Mouse (Mus musculus) cerebellum, adult 8-10 months (tissue): Measurements from ENCODE around the gene Pter.
A peak's percentile ranks its signal among the peaks of the same experiment; 100 is the strongest.

Experiments used
- DNase-seq: peaks from one replicate; pipeline ENCODE4 v3.0.0; 2022

Gene Pter

DNA sequence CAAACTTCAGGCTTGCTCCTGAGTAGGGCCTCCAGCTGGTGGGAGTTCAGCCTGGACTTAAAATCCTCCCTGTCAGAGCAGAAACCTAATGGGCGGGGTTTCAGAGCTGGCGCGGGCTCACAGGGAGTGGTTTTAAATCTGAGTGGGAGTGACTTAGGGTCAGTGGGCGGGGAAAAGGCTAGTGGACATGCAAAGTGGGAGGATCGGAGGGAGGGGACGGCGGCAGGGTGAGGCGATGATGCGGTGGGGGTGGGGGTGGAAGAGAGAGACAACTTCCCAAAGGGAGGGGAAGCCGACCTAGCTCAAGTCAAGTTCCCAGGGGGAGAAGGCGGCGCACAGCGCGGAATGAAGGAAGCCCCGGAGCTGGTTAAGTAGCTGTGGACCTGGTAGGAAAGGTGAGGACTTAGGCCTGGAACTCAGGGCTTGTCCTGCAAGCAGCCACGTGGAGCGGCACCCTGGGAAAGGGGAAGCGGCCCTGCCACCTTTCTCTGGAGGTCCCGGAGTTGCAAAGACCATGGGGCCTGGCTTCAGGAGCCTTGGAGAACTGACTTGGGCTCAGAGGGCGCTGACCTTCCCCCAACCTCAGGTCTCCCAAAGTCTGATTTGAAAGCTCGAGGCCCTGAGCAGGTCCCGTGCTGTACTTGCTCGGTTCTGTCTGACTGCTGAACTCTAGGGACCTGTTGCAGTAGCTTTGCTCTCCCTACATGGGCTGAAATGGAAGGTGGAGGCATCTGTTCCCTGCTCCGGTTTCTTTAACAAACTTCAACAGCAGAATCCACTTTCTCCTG, at the start of gene Pter:
TSS of gene Pter (plus strand) at position 238 of the 788 bp plus-strand sequence.
- peak; percentile 2 for DNase-seq

DNA sequence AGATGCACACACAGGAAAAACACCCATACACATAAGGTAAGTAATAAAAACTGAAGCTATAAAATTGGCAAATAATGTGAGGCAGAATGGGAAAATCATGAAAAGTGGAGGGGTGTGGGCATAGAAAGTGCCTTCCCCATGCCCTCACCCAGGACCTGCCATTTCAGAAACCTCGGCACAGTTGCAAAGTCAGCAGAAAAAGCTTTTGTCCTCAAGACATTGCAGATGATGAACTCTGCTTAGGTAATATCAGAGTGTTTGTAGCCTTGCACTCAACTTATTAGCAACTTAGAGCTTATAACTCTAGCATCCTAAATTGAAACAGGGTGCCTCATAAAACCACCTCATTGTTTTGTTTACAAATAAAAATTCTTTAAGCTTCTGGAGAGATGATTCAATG, 49.6 kb upstream of the Pter start:
- no peak for DNase-seq

DNA sequence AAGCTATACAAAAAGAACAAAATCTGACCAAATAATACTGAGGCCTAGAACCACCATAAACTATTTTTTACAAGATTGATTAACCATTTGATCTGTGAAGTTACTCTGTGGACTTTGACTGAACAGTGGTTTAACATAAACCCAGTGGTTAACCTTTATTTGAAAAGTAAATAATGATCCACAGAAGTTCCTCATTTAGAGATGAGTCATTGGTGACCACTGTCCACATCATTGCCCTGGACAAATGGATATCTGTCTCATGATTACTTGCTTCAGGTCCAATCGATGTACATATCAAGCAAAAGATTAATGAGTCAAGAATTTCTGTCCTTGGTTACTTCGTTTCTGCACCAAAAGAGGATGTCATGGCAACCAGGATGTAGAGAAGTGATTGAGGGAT, 44.3 kb upstream of the Pter start:
- no peak for DNase-seq

DNA sequence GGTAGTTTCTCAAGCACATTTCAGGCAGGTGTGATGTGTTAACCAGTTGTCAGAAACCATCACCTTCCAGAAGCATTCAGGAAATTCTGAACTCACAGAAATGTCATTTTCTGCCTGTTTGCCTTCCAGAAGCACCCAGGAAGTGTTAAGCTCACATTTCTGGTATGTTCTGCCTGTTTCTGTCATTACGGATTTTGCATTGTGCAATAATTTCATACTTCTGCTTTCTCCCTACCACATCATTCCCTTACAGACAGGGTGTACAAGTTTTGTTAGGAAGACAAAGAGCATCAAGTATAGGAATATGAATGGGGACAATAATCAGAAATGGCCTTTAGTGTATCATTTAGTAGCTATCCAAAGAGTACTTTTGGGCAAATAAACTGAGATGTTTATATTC, 42.8 kb upstream of the Pter start:
- DNase-seq, result no peak

GRCm38 (mm10) chr2:12883276-12883914, 40.4 kb upstream of the Pter start:
- peak; percentile 71 for DNase-seq

GRCm38 (mm10) chr2:12887015-12887414, 36.8 kb upstream of the Pter start:
- no peak for DNase-seq

GRCm38 (mm10) chr2:12905786-12906185, 18.1 kb upstream of the Pter start:
- DNase-seq, result no peak

DNA sequence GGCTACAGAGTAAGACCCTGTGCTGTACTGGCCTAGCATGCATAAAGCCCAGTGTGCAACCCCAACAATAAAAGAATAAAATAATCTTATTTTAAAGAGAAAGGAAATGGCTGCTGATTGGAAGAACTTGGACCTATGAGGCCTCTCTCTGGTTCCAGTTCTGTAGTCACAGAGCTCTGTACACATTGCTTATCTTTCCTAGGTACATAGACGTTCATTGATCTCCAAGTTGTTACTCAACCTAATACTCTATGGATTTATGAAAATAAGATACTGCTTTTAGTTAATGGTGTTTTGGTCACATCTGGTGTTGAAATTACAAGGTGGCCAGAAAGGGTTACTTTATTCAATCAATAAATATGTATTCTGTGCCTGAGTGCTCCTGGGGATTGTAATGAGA, 1.8 kb downstream of the Pter start:
- DNase-seq, result no peak

DNA sequence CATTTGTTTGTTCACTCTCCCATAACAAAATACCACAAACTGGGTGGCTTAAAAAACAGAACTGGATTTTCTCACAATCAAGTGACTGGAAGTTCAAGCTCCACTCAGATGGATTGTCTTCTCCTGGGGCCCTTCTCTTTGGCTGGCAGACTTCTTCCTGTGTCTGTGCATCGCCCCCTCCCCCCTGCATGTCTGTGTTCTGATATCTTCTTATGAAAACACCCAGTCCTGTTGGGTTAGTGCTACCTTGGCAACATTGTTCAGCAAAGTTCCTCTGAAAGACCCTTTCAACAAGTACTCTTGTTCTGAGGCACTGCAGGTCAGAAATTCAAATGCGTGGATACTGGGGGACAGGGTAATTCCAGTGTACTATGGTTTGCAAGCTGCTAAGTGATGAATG, 6.5 kb downstream of the Pter start:
- no peak for DNase-seq

- no peak for DNase-seq
Measured at GRCm38 (mm10) chr2:12933905-12934304, 10.1 kb downstream of the Pter start.

- DNase-seq, result no peak
Measured at GRCm38 (mm10) chr2:12935286-12935685, 11.4 kb downstream of the Pter start.

GRCm38 (mm10) chr2:12937461-12938217, 13.8 kb downstream of the Pter start:
- no peak for DNase-seq

GRCm38 (mm10) chr2:12938641-12939040, 14.8 kb downstream of the Pter start:
- DNase-seq, result no peak

DNA sequence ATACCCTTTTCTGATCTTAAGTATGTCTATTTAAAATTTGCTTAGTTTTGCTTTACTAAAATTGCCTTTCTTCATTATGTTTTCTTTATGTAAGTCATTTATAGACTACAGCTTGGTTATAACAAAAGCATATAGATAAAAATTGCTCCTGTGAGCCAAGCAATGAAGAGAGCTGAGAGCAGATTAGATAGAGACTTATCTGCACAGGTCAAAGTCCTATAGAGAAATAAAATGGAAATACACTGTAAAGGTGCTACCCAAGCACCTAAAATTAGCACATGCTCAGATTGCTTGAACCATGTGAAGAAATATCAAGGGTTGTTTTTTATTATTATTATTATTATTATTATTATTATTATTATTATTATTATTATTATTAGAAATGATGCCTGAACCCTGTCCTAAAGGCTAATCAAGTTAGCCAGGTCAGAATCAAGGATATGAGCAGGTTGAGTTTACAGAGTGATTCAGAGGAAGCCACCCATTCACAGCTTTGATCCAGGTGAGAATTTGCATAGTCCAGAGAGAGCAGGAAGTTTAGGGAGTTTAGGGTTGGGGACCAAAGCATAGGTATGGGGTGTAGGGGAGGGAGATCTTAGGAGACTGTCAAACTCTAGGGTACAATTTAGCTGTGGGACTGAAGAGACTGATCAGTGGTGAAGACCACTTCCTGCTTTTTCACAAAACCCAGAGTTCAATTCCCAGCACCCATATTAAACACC, 33.0 kb downstream of the Pter start:
- DNase-seq, result no peak

- DNase-seq, result no peak
Measured at GRCm38 (mm10) chr2:12970049-12970724, 46.3 kb downstream of the Pter start.

DNA sequence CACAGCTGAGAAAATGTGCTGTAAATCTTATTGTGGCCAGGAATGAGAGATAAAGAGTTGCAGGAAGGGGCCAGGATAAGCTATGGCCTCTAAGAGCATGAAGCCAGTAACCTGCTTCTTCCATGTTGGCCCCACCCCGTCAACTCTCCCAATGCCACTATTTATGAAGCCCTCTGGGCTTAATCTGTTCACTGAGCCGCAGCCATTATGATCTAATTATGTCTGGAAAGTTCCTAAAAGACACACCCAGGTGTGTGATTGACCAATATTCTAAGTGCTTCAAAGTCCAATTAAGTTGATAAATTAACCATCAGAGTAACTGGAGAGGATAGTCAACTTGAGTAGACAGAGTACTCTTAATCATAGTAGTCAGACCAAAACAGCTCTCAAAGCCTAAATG, 49.9 kb downstream of the Pter start:
- DNase-seq, result no peak

- DNase-seq, result no peak
Measured at GRCm38 (mm10) chr2:12977367-12977766, 53.5 kb downstream of the Pter start.

DNA sequence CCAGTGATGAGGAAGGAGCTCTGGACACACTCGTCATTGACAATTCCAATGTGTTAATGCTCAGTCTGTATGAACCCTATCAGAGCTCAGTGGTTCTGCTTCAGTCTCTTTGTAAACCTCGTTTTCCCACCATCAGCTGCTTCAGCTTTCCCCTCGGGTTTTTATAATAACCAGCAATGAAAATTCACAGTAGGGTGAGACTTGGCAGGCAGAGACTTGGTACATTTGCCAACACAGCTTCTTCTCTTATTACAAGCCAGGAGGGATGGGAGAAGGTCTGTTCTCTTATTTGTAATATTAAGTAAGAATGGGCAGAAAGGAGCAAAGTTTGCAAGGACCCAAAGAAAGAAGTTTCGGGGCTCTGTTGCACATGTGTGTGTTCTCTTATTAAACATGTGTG, 54.9 kb downstream of the Pter start:
- no peak for DNase-seq

DNA sequence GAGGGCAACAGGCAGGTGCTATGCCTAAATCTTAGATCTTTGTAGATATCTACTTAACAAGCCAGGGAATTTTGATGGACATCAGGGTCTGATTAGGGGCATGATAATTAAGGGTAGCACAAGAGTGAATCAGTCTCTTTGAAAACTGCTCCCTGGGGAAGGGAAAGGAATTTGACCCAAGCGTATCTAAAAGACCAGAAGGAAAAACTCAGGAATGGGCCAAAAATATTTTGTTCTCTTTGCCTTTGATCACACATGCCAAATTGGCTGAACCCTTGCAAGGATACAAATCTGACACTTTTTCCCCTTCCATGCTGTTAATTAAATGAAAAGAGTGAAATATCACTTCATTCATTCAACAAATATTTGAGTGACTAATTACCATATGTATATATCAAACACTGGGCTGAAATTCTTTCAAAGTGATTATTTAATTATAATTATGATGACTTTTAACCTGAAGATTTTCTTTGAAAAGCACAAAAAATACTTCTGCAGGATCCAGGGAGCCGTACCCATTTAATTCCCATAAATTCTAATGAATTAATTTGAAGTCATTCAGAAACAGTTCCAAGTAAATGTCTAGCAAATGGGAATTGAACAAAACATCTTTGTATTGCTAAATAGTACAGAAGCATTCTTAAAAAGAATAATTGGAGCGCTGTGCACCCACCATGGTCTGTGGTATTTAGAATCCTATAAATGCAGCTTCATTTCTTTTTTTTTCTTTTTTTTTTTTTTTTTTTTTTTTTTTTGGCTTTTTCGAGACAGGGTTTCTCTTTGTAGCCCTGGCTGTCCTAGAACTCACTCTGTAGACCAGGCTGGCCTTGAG, 61.3 kb downstream of the Pter start:
- DNase-seq, result no peak

DNA sequence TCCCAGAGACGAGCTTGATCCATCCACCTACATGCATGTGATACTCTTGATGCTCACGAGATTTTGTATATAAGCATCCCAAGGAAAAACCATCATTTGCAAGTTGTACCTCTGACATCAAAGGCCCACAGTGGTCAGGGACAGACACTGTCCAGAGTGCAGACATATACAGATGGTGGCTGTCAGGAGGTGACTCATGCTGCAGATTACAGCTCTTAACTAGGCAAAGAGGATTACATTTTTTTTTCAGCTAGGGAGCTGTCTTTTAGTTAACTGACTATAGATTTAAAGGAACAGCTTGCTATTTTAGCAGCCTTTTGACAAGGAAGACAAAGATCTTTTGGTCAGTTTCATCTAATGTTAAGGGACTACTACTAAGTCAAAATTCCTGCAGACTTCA, 76.2 kb downstream of the Pter start:
- DNase-seq, result no peak

- DNase-seq, result no peak
Measured at GRCm38 (mm10) chr2:13008433-13008832, 84.6 kb downstream of the Pter start.
